Mouse (Mus musculus): ENCODE data around the gene Oas2. TPM values are rescaled to one million over a fixed set of nuclear protein-coding genes. Genes with fewer than 3 reads are reported as not detected.
A peak's percentile ranks its signal among the peaks of the same experiment; 100 is the strongest.

Oas2 gene
- polyA plus RNA-seq, 1 experiment from 2014 or later: 1.1 TPM

GRCm38 (mm10) chr5:120703660-120704059, 46.0 kb downstream of the Oas2 start:
- Histone ChIP-seq H3K4me1 (ENCODE audit: insufficient read depth) (peaks cover 2% of the 10 kb centered on the region; the same call in 1 of the 2 replicates), H3K36me3 (replicated peaks; ENCODE audit: insufficient read depth, low read length) (no peaks in the 10 kb centered on the region), H3K9me3 (ENCODE audit: low read length) (no peaks in the 10 kb centered on the region), H3K4me2 (ENCODE audit: low read depth, low read length) (no peak overlapping the region), H3K4me3 (ENCODE audit: low read depth, low read length) (no peak overlapping the region), H3K27me3 (ENCODE audit: insufficient read depth, low read length) (peaks cover 30% of the 10 kb centered on the region), H3K9ac (replicated peaks) (no peak overlapping the region), H3K27ac (ENCODE audit: low read depth) (no peak overlapping the region)
- WGBS (ENCODE audit: insufficient replicate concordance): 69% methylated on average over 3 of the region's 3 CpGs
- no peak for DNase-seq
- no peak for TF ChIP-seq CTCF (IDR thresholded peaks at IDR 0.05; ENCODE audit: low read depth)
- ATAC-seq: no peak

- WGBS (ENCODE audit: insufficient replicate concordance): 72% methylated on average over 2 of the region's 2 CpGs
- H3K9ac ChIP-seq (replicated peaks): no peak overlapping the region
Measured at GRCm38 (mm10) chr5:120702969-120703368, 46.7 kb downstream of the Oas2 start.

GRCm38 (mm10) chr5:120702421-120702820, 47.2 kb downstream of the Oas2 start:
- DNase-seq (no peak), ATAC-seq (no peak)
- TF ChIP-seq EP300 (IDR thresholded peaks at IDR 0.05; ENCODE audit: low read depth) (no peak), CTCF (IDR thresholded peaks at IDR 0.05; ENCODE audit: low read depth) (no peak)
- Histone ChIP-seq H3K27ac (ENCODE audit: low read depth) (no peak overlapping the region), H3K36me3 (replicated peaks; ENCODE audit: insufficient read depth, low read length) (no peaks in the 10 kb centered on the region), H3K4me1 (ENCODE audit: insufficient read depth) (peaks cover 2% of the 10 kb centered on the region; the same call in 1 of the 2 replicates), H3K4me2 (ENCODE audit: low read depth, low read length) (no peak overlapping the region), H3K9me3 (ENCODE audit: low read length) (no peaks in the 10 kb centered on the region), H3K4me3 (ENCODE audit: low read depth, low read length) (no peak overlapping the region), H3K9ac (replicated peaks) (no peak overlapping the region), H3K27me3 (ENCODE audit: insufficient read depth, low read length) (peaks cover 26% of the 10 kb centered on the region)
- 71% methylated on average over 4 of the region's 4 CpGs for WGBS (ENCODE audit: insufficient replicate concordance)

More at GRCm38 (mm10) chr5:120702969-120703368, 46.7 kb downstream of the Oas2 start:
- H3K27ac ChIP-seq (ENCODE audit: low read depth): no peak overlapping the region
- no peaks in the 10 kb centered on the region for H3K9me3 ChIP-seq (ENCODE audit: low read length)
- no peak for DNase-seq
- H3K4me2 ChIP-seq (ENCODE audit: low read depth, low read length): no peak overlapping the region
- TF ChIP-seq CTCF (IDR thresholded peaks at IDR 0.05; ENCODE audit: low read depth) (no peak), EP300 (IDR thresholded peaks at IDR 0.05; ENCODE audit: low read depth) (no peak)
- H3K4me1 ChIP-seq (ENCODE audit: insufficient read depth): peaks cover 2% of the 10 kb centered on the region; the same call in 1 of the 2 replicates
- H3K36me3 ChIP-seq (replicated peaks; ENCODE audit: insufficient read depth, low read length): no peaks in the 10 kb centered on the region
- no peak for ATAC-seq
- no peak overlapping the region for H3K4me3 ChIP-seq (ENCODE audit: low read depth, low read length)
- H3K27me3 ChIP-seq (ENCODE audit: insufficient read depth, low read length): peaks cover 26% of the 10 kb centered on the region

- Histone ChIP-seq H3K27me3 (ENCODE audit: insufficient read depth, low read length) (peaks cover 18% of the 10 kb centered on the region), H3K36me3 (replicated peaks; ENCODE audit: insufficient read depth, low read length) (no peaks in the 10 kb centered on the region), H3K9me3 (ENCODE audit: low read length) (no peaks in the 10 kb centered on the region), H3K27ac (ENCODE audit: low read depth) (no peak overlapping the region), H3K4me2 (ENCODE audit: low read depth, low read length) (no peak overlapping the region), H3K4me1 (ENCODE audit: insufficient read depth) (peaks cover 2% of the 10 kb centered on the region; the same call in 1 of the 2 replicates), H3K4me3 (ENCODE audit: low read depth, low read length) (no peak overlapping the region), H3K9ac (replicated peaks) (no peak overlapping the region)
- 53% methylated on average over 11 of the region's 11 CpGs for WGBS (ENCODE audit: insufficient replicate concordance)
- ATAC-seq: no peak
- no peak for TF ChIP-seq CTCF (IDR thresholded peaks at IDR 0.05; ENCODE audit: low read depth)
- no peak for TF ChIP-seq EP300 (IDR thresholded peaks at IDR 0.05; ENCODE audit: low read depth)
- DNase-seq: no peak
Measured at GRCm38 (mm10) chr5:120700996-120701790, 48.5 kb downstream of the Oas2 start.

GRCm38 (mm10) chr5:120698801-120699391, 50.8 kb downstream of the Oas2 start:
- 54% methylated on average over 16 of the region's 16 CpGs for WGBS (ENCODE audit: insufficient replicate concordance)
- peak; percentile 62 for DNase-seq
- Histone ChIP-seq H3K9ac (replicated peaks) (no peak overlapping the region), H3K27me3 (ENCODE audit: insufficient read depth, low read length) (peaks cover 34% of the 10 kb centered on the region), H3K4me3 (ENCODE audit: low read depth, low read length) (no peak overlapping the region), H3K9me3 (ENCODE audit: low read length) (no peaks in the 10 kb centered on the region), H3K4me2 (ENCODE audit: low read depth, low read length) (no peak overlapping the region), H3K36me3 (replicated peaks; ENCODE audit: insufficient read depth, low read length) (no peaks in the 10 kb centered on the region), H3K4me1 (ENCODE audit: insufficient read depth) (peaks cover 2% of the 10 kb centered on the region; the same call in 1 of the 2 replicates), H3K27ac (ENCODE audit: low read depth) (no peak overlapping the region)
- TF ChIP-seq EP300 (IDR thresholded peaks at IDR 0.05; ENCODE audit: low read depth) (no peak), CTCF (IDR thresholded peaks at IDR 0.05; ENCODE audit: low read depth) (no peak)
- peak; percentile 72 for ATAC-seq

GRCm38 (mm10) chr5:120698181-120698580, 51.5 kb downstream of the Oas2 start:
- 37% methylated on average over 3 of the region's 3 CpGs for WGBS (ENCODE audit: insufficient replicate concordance)
- Histone ChIP-seq H3K27ac (ENCODE audit: low read depth) (no peak overlapping the region), H3K9ac (replicated peaks) (no peak overlapping the region), H3K4me2 (ENCODE audit: low read depth, low read length) (no peak overlapping the region), H3K4me3 (ENCODE audit: low read depth, low read length) (no peak overlapping the region), H3K27me3 (ENCODE audit: insufficient read depth, low read length) (peaks cover 41% of the 10 kb centered on the region), H3K9me3 (ENCODE audit: low read length) (no peaks in the 10 kb centered on the region), H3K36me3 (replicated peaks; ENCODE audit: insufficient read depth, low read length) (no peaks in the 10 kb centered on the region), H3K4me1 (ENCODE audit: insufficient read depth) (peaks cover 2% of the 10 kb centered on the region; the same call in 1 of the 2 replicates)
- ATAC-seq (no peak), DNase-seq (no peak)
- no peak for TF ChIP-seq EP300 (IDR thresholded peaks at IDR 0.05; ENCODE audit: low read depth)
- TF ChIP-seq CTCF (IDR thresholded peaks at IDR 0.05; ENCODE audit: low read depth): no peak

Measured in liver, postnatal 0 days (tissue).